In genomic region chr17:25555159-25555558, GRCm38 (mm10) we compare ENCODE assay signal across 14 mouse cellular contexts. TPM values are rescaled to one million over a fixed set of nuclear protein-coding genes. Genes with fewer than 3 reads are reported as not detected.
DNase-seq lines count a peak whose midpoint lies in the region; ATAC-seq lines count a peak whose summit lies in the region.
"Had no signal": no experiment of that assay in that cellular context is flagged by ENCODE, and none has a peak within 500 bp of the region (broad histone marks: within the 10 kb centered on the region; RNA-seq: fewer than 3 reads in every experiment).

No protein-coding gene starts in this region.

- no peak overlapping the region for H3K9ac ChIP-seq in forebrain, embryonic 13.5 days
- H3K9ac ChIP-seq in forebrain, embryonic 14.5 days (ENCODE audit: low read length): no peak overlapping the region
- no peak overlapping the region for H3K9ac ChIP-seq in embryonic facial prominence, embryonic 15.5 days
- no peak overlapping the region for H3K9ac ChIP-seq in limb, embryonic 11.5 days (ENCODE audit: low read length)
- H3K9ac ChIP-seq: lung, embryonic 14.5 days had no signal

- 83% methylated on average over 3 of the region's 3 CpGs for WGBS in forebrain, embryonic 13.5 days
- WGBS in forebrain, embryonic 14.5 days: 83% methylated on average over 3 of the region's 3 CpGs
- 12% methylated on average over 3 of the region's 3 CpGs for WGBS in embryonic facial prominence, embryonic 15.5 days
- WGBS in limb, embryonic 11.5 days: 7% methylated on average over 3 of the region's 3 CpGs

- DNase-seq in forebrain, embryonic 14.5 days (ENCODE audit: low spot score): no peak
- DNase-seq in NIH3T3 (ENCODE audit: low read depth): peak; percentile 69
- peak; percentile 68 for DNase-seq in limb, embryonic 11.5 days (ENCODE audit: low spot score)
- DNase-seq in thymus, postnatal 25 days: no peak
- DNase-seq in layer of hippocampus, adult 11-12 months (ENCODE audit: low spot score): no peak
- DNase-seq: adrenal gland, postnatal 14 days; cerebellum, adult 11-12 months; lung, embryonic 14.5 days had no signal

- peak overlapping the region; percentile 76; the same call in 1 of the 2 replicates for H3K27ac ChIP-seq in forebrain, embryonic 13.5 days
- no peak overlapping the region for H3K27ac ChIP-seq in forebrain, embryonic 14.5 days (ENCODE audit: low read depth, low read length)
- H3K27ac ChIP-seq in embryonic facial prominence, embryonic 15.5 days (replicated peaks): 0 out of 2 replicates have a peak overlapping the region, but pooled peaks have one; percentile 13
- peak overlapping the region; percentile 68 for H3K27ac ChIP-seq in limb, embryonic 11.5 days (replicated peaks; ENCODE audit: low read depth, low read length)

- no peaks in the 10 kb centered on the region for H3K36me3 ChIP-seq in forebrain, embryonic 13.5 days (ENCODE audit: poor library complexity, severe bottlenecking)
- H3K36me3 ChIP-seq in forebrain, embryonic 14.5 days (ENCODE audit: control insufficient read depth, insufficient read depth, low read length): no peaks in the 10 kb centered on the region
- no peaks in the 10 kb centered on the region for H3K36me3 ChIP-seq in embryonic facial prominence, embryonic 15.5 days
- H3K36me3 ChIP-seq in limb, embryonic 11.5 days (ENCODE audit: control insufficient read depth, insufficient read depth, low read length): no peaks in the 10 kb centered on the region

- no peak overlapping the region for H3K4me2 ChIP-seq in forebrain, embryonic 13.5 days
- no peak overlapping the region for H3K4me2 ChIP-seq in forebrain, embryonic 14.5 days (ENCODE audit: low read length)
- no peak overlapping the region for H3K4me2 ChIP-seq in embryonic facial prominence, embryonic 15.5 days (replicated peaks)
- no peak overlapping the region for H3K4me2 ChIP-seq in limb, embryonic 11.5 days (ENCODE audit: low read depth, severe bottlenecking)
- H3K4me2 ChIP-seq: lung, embryonic 14.5 days had no signal

- no peak overlapping the region for H3K4me3 ChIP-seq in forebrain, embryonic 13.5 days
- H3K4me3 ChIP-seq in forebrain, embryonic 14.5 days (ENCODE audit: low read depth, low read length): no peak overlapping the region
- H3K4me3 ChIP-seq in embryonic facial prominence, embryonic 15.5 days (replicated peaks): no peak overlapping the region
- H3K4me3 ChIP-seq in limb, embryonic 11.5 days (ENCODE audit: low read depth, low read length): no peak overlapping the region

- no peak for ATAC-seq in forebrain, embryonic 13.5 days
- no peak for ATAC-seq in forebrain, embryonic 14.5 days
- 0 out of 2 replicates have a peak, but pooled peaks have one; percentile 34 for ATAC-seq in embryonic facial prominence, embryonic 15.5 days (ENCODE audit: insufficient number of reproducible peaks, low FRiP score, low TSS enrichment, low read depth)
- no peak for ATAC-seq in limb, embryonic 11.5 days (ENCODE audit: insufficient number of reproducible peaks, low FRiP score, low TSS enrichment, low read depth)
- no peak for ATAC-seq in erythroid progenitor cell, adult 5-6 weeks (replicated peaks; ENCODE audit: low FRiP score, poor library complexity, severe bottlenecking)

- no peaks in the 10 kb centered on the region for H3K9me3 ChIP-seq in forebrain, embryonic 13.5 days (replicated peaks)
- H3K9me3 ChIP-seq in forebrain, embryonic 14.5 days (replicated peaks; ENCODE audit: control insufficient read depth, low read length): no peaks in the 10 kb centered on the region
- no peaks in the 10 kb centered on the region for H3K9me3 ChIP-seq in embryonic facial prominence, embryonic 15.5 days (replicated peaks)
- no peaks in the 10 kb centered on the region for H3K9me3 ChIP-seq in limb, embryonic 11.5 days (ENCODE audit: control insufficient read depth, low read length)

- 0 out of 2 replicates have a peak, but pooled peaks cover 4% of the 10 kb centered on the region for H3K27me3 ChIP-seq in forebrain, embryonic 13.5 days
- no peaks in the 10 kb centered on the region for H3K27me3 ChIP-seq in forebrain, embryonic 14.5 days (replicated peaks; ENCODE audit: control insufficient read depth, insufficient read depth, low read length)
- H3K27me3 ChIP-seq in embryonic facial prominence, embryonic 15.5 days: no peaks in the 10 kb centered on the region
- no peaks in the 10 kb centered on the region for H3K27me3 ChIP-seq in limb, embryonic 11.5 days (ENCODE audit: control insufficient read depth, insufficient read depth, low read length)

- peaks cover 35% of the 10 kb centered on the region for H3K4me1 ChIP-seq in forebrain, embryonic 13.5 days
- peaks cover 20% of the 10 kb centered on the region for H3K4me1 ChIP-seq in forebrain, embryonic 14.5 days (ENCODE audit: control insufficient read depth, insufficient read depth, low read length)
- H3K4me1 ChIP-seq in embryonic facial prominence, embryonic 15.5 days: peaks cover 27% of the 10 kb centered on the region
- H3K4me1 ChIP-seq in limb, embryonic 11.5 days (ENCODE audit: control insufficient read depth, insufficient read depth, low read length): peaks cover 27% of the 10 kb centered on the region

RNA-seq across cellular contexts. Expression of gene Sox8, which starts 15.3 kb away (rescaled TPM):
- polyA plus RNA-seq in forebrain, embryonic 13.5 days (2015; fragmentation: Nextera tagmentation; extraction: Ambion mirVana): 15.3 and 17.5 TPM in 2 replicates
- polyA plus RNA-seq in forebrain, embryonic 14.5 days (2014; fragmentation: Nextera tagmentation; extraction: Ambion mirVana): 17.6 and 20.8 TPM in 2 replicates
- 13.1 and 13.7 TPM in 2 replicates for polyA plus RNA-seq in embryonic facial prominence, embryonic 15.5 days (2015; fragmentation: Nextera tagmentation; extraction: Ambion mirVana)
- polyA plus RNA-seq in limb, embryonic 11.5 days (2014; fragmentation: Nextera tagmentation; extraction: Ambion mirVana): 7.1 and 8.8 TPM in 2 replicates
- not detected in 2 replicates for total RNA-seq in erythroid progenitor cell, adult 5-6 weeks (2015; ENCODE audit: low replicate concordance)
- total RNA-seq in erythroid progenitor cell, adult 5-6 weeks (2017; ENCODE audit: low replicate concordance): not detected in 2 replicates
- total RNA-seq: MEL had no signal

RNA-seq across cellular contexts. Expression of gene Lmf1, which starts 23.7 kb away (rescaled TPM):
- 19.7 and 20.9 TPM in 2 replicates for polyA plus RNA-seq in forebrain, embryonic 13.5 days (2015; fragmentation: Nextera tagmentation; extraction: Ambion mirVana)
- 18.8 and 19.1 TPM in 2 replicates for polyA plus RNA-seq in forebrain, embryonic 14.5 days (2014; fragmentation: Nextera tagmentation; extraction: Ambion mirVana)
- polyA plus RNA-seq in embryonic facial prominence, embryonic 15.5 days (2015; fragmentation: Nextera tagmentation; extraction: Ambion mirVana): 29.0 and 31.4 TPM in 2 replicates
- polyA plus RNA-seq in limb, embryonic 11.5 days (2014; fragmentation: Nextera tagmentation; extraction: Ambion mirVana): 22.5 and 23.8 TPM in 2 replicates
- 2.9 and 3.4 TPM in 2 replicates for total RNA-seq in erythroid progenitor cell, adult 5-6 weeks (2015; ENCODE audit: low replicate concordance)
- total RNA-seq in erythroid progenitor cell, adult 5-6 weeks (2017; ENCODE audit: low replicate concordance): 0.53 and 4.9 TPM in 2 replicates

RNA-seq across cellular contexts. Expression of gene Sstr5, which starts 58.1 kb away (rescaled TPM):
- polyA plus RNA-seq in forebrain, embryonic 13.5 days (2015; fragmentation: Nextera tagmentation; extraction: Ambion mirVana): 0.10 and 0.11 TPM in 2 replicates
- 0.13 and 0.20 TPM in 2 replicates for polyA plus RNA-seq in forebrain, embryonic 14.5 days (2014; fragmentation: Nextera tagmentation; extraction: Ambion mirVana)
- 0.17 and 0.27 TPM in 2 replicates for polyA plus RNA-seq in embryonic facial prominence, embryonic 15.5 days (2015; fragmentation: Nextera tagmentation; extraction: Ambion mirVana)
- 0.17 TPM in 1 of 2 replicates, not detected in the other for polyA plus RNA-seq in limb, embryonic 11.5 days (2014; fragmentation: Nextera tagmentation; extraction: Ambion mirVana)
- total RNA-seq in erythroid progenitor cell, adult 5-6 weeks (2015; ENCODE audit: low replicate concordance): not detected in 2 replicates
- not detected in 2 replicates for total RNA-seq in erythroid progenitor cell, adult 5-6 weeks (2017; ENCODE audit: low replicate concordance)
- total RNA-seq: adrenal gland, postnatal 14 days; MEL had no signal
- polyA plus RNA-seq: kidney, embryonic 16.5 days; lung, embryonic 14.5 days; urinary bladder, adult 2 months had no signal

Comparison
In these comparisons a context has a peak if more than half of its experiments do, and no peak if none do; other contexts are left out.
1. DNase-seq: peak in NIH3T3 (single experiment) and limb, embryonic 11.5 days (single experiment); none in forebrain, embryonic 14.5 days (single experiment), thymus, postnatal 25 days (single experiment) and layer of hippocampus, adult 11-12 months (single experiment).